8 mouse cellular contexts compared by ENCODE assay signal in the genomic region with DNA sequence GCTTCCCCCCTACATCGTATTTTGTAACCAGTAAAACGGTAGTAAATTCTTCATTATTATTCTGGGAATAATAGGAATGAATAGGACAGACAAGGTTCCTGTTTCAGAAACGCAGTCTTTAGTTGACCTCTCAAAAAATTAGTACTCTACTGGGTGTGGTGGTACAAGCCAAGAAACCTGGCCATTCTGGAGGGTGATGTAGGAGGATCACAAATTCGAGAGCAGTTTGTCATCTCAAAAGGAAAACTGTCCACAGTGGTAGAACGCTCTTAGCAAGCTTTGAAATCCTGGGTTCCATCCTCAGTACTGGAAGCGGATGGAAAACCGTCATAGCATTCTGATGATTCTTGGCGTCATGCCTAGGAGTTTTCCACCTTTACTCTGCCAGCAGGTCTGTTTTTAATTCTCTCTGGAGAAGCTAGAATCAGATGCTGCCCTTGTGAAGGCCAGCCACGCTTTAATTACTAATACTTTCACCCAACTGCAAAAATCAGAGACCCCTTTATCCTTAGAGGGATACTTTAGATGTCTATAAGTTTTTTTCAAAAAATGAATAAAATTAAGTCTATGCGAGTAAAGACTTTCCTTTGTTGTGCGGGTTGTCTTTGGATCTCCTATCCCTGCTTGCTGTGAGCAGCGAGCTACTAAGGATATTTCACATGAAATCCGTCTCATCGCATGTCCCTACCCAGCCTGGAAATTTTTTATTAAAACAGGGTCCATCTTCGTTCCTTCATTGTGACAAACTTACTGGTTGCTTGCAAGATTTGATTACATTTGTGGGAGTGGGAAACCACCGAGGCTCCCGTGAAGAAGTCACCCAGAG. TPM values are rescaled to one million over a fixed set of nuclear protein-coding genes. Genes with fewer than 3 reads are reported as not detected.
A peak's percentile ranks its signal among the peaks of the same experiment; 100 is the strongest.
DNase-seq lines count a peak whose midpoint lies in the region; ATAC-seq lines count a peak whose summit lies in the region.

No protein-coding gene starts in this region.

- H3K36me3 ChIP-seq in hindbrain, embryonic 13.5 days = peaks cover 4% of the 10 kb centered on the region; the same call in 1 of the 2 replicates
- H3K36me3 ChIP-seq in midbrain, embryonic 13.5 days = peaks cover 5% of the 10 kb centered on the region

- no peaks in the 10 kb centered on the region for H3K9me3 ChIP-seq in hindbrain, embryonic 13.5 days
- H3K9me3 ChIP-seq in midbrain, embryonic 13.5 days = no peaks in the 10 kb centered on the region

- H3K4me2 ChIP-seq in hindbrain, embryonic 13.5 days = peak overlapping the region; percentile 63
- peak overlapping the region; percentile 62 for H3K4me2 ChIP-seq in midbrain, embryonic 13.5 days (replicated peaks)

- peak overlapping the region; percentile 98 for H3K27ac ChIP-seq in hindbrain, embryonic 13.5 days
- H3K27ac ChIP-seq in midbrain, embryonic 13.5 days = peak overlapping the region; percentile 96

- peak overlapping the region; percentile 97 for H3K9ac ChIP-seq in hindbrain, embryonic 13.5 days
- H3K9ac ChIP-seq in midbrain, embryonic 13.5 days (replicated peaks) = peak overlapping the region; percentile 64

- 31% methylated on average over 17 of the region's 17 CpGs for WGBS in hindbrain, embryonic 13.5 days
- 36% methylated on average over 17 of the region's 17 CpGs for WGBS in midbrain, embryonic 13.5 days

- peak; percentile 11 for DNase-seq in retina, postnatal 1 day
- DNase-seq in retina, embryonic 14.5 days (ENCODE audit: low spot score) = no peak
- peak; percentile 62 for DNase-seq in cerebellum, adult 11-12 months
- peak; percentile 15 to 62 for DNase-seq in frontal cortex, adult 2 months (ENCODE audit: extremely low spot score in 1 of 2, low spot score in 1 of 2)
- DNase-seq in left cerebral cortex, adult 11 months (ENCODE audit: low spot score) = peak; percentile 19

- peaks cover 30% of the 10 kb centered on the region for H3K4me1 ChIP-seq in hindbrain, embryonic 13.5 days (replicated peaks)
- peaks cover 33% of the 10 kb centered on the region for H3K4me1 ChIP-seq in midbrain, embryonic 13.5 days (replicated peaks)

- ATAC-seq in hindbrain, embryonic 13.5 days (ENCODE audit: low FRiP score) = peak; percentile 33
- peak; percentile 32 for ATAC-seq in midbrain, embryonic 13.5 days
- ATAC-seq in CD4-positive, CD25-positive, alpha-beta regulatory T cell, adult 4 months = no peak

- H3K4me3 ChIP-seq in hindbrain, embryonic 13.5 days = peak overlapping the region; percentile 93
- H3K4me3 ChIP-seq in midbrain, embryonic 13.5 days (replicated peaks) = peak overlapping the region; percentile 95

- H3K27me3 ChIP-seq in hindbrain, embryonic 13.5 days = no peaks in the 10 kb centered on the region
- H3K27me3 ChIP-seq in midbrain, embryonic 13.5 days = no peaks in the 10 kb centered on the region

RNA-seq across cellular contexts. Expression of gene Arf4, which starts 0.6 kb away (rescaled TPM):
- polyA plus RNA-seq in frontal cortex, adult 2 months (2012; rRNA removed) = 107 and 111 TPM in 2 replicates
- polyA plus RNA-seq in hindbrain, embryonic 13.5 days (2015; fragmentation: Nextera tagmentation; extraction: Ambion mirVana) = 586 and 604 TPM in 2 replicates
- 579 and 596 TPM in 2 replicates for polyA plus RNA-seq in midbrain, embryonic 13.5 days (2015; fragmentation: Nextera tagmentation; extraction: Ambion mirVana)
- 100 to 1,000 TPM; 253 to 272 TPM for polyA plus RNA-seq in CD4-positive, CD25-positive, alpha-beta regulatory T cell, adult 4 months (2017; shearing (Covaris generic))

RNA-seq across cellular contexts. Expression of gene Pde12, which starts 32.4 kb away (rescaled TPM):
- polyA plus RNA-seq in frontal cortex, adult 2 months (2012; rRNA removed) = 4.8 and 4.9 TPM in 2 replicates
- 11.8 and 11.9 TPM in 2 replicates for polyA plus RNA-seq in hindbrain, embryonic 13.5 days (2015; fragmentation: Nextera tagmentation; extraction: Ambion mirVana)
- 12.6 and 12.8 TPM in 2 replicates for polyA plus RNA-seq in midbrain, embryonic 13.5 days (2015; fragmentation: Nextera tagmentation; extraction: Ambion mirVana)
- 1 to 10 TPM; 3.6 to 4.4 TPM for polyA plus RNA-seq in CD4-positive, CD25-positive, alpha-beta regulatory T cell, adult 4 months (2017; shearing (Covaris generic))

RNA-seq across cellular contexts. Expression of gene Dnah12, which starts 55.8 kb away (rescaled TPM):
- 0.04 and 0.06 TPM in 2 replicates for polyA plus RNA-seq in frontal cortex, adult 2 months (2012; rRNA removed)
- 0.08 and 0.09 TPM in 2 replicates for polyA plus RNA-seq in hindbrain, embryonic 13.5 days (2015; fragmentation: Nextera tagmentation; extraction: Ambion mirVana)
- polyA plus RNA-seq in midbrain, embryonic 13.5 days (2015; fragmentation: Nextera tagmentation; extraction: Ambion mirVana) = 0.03 and 0.05 TPM in 2 replicates
- polyA plus RNA-seq in CD4-positive, CD25-positive, alpha-beta regulatory T cell, adult 4 months (2017; shearing (Covaris generic)) = under 1 TPM in 1 of 2 experiments, not detected in 1; 0.05 TPM
